Mouse (Mus musculus) cerebellum, adult 9-10 months (tissue): ENCODE measurements around the gene Acss1.

Experiments used
- DNase-seq: peaks from one replicate; pipeline ENCODE4 v3.0.0; 2022

Acss1 gene

DNA sequence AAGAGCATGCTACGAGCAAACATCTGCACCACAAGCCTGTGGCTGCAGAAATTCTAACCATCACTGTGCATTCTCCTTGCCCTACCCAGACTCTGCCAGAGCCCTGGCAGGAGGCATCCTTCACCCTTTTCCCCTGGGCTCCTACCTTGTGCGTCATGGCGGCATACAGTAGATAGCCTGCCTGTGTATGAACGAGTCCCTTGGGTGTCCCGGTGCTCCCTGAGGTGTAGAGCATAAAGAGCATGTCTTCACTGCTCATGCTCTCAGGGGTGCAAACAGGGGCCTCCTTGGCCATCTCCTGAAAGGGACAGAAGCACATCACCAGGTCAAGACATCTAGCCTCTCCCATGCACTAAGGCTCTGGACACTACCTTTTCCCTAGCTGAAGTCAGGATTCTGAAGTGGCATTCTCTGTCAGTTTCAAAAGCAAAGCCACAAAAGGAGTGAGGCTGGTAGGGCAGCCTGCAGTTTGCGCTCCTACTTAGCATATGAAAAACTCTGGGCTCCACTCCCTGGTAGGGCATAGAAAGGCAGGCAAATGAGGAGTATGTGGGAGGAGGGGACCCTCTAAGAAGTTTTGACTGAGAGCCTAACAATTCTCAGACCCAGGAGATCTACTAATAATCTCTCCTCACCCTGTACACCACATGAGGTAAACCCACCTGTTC is 30.5 kb downstream of the Acss1 start:
- no peak for DNase-seq

DNA sequence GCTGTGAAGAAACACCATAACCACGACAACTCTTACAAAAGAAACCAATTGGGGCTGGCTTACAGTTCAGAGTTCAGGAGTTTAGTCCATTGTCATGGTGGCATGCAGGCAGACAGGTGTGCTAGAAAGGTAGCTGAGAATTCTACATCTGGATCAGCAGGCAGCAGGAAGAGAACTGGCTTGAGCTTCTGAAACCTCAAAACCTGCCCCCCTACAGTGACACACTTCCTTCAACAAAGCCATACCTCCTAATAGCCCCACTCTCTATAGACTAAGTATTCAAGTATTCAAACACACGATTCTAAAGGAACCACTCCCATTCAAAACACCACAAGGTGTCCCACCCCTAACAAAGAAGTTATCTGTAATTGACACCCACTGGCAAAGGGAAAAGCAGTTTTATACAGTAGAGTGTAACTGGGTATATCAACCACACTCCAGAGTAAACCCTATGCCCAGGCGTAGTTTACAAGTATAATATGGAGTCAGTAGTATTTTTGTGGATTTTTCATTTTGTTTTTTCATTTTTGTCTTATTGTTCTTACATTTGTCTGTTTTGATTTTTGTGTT is 32.3 kb downstream of the Acss1 start:
- DNase-seq, result no peak

DNA sequence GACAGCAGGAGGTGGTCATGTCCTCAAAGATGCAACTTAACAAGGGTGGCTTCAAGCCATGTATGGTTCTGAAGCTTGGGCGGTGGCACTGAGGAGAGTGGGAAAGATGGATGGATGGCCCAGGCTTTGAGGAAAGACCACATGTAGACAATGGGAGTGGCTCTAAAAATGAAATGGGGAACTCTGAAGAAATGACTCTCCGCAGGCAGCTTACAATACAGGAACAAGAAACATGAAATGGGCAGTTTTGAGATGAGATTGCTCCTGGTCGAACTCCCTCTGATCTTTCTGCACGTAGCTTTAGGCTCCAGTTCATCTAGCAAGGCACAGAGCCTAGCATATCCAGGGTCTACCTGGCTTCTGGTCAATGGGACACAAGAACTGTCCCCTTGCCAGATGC is 39.0 kb downstream of the Acss1 start:
- DNase-seq, result no peak

DNA sequence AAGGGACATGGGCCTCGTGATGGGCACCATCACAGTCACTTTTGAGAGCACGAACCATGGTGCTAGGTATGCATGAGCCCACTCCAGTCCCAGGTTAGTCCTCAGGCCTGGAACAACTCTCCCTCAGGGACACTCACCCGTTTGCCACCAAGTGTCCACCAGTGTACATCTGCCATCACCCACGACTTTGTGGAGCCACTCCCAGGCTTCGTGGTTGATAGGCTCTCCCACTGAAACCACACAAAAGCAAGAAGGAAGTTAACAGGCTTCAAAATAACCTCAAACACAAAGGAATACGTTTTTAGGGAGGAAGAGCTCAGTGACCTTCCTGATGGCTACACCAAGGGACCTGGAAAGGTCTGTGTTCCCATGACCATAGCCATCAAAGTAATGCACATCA is 41.2 kb downstream of the Acss1 start:
- DNase-seq, result no peak

DNA sequence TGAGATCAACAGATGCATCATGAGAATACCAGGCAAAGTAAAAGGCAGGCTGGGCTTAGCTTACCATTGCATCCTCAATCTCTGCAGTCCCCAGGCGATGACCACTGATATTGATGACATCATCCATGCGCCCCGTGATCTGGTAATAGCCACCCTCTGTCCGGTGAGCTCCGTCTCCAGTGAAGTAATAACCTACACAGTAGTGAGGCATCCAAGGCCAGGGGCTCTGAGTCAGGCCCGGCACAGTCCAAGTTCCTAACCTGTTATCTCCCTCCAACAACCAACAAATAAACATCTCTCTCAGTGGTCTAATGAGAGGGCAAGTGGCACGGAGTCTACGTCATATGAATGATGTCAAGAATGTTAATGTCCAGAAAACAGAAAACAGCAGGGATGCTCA is 43.4 kb downstream of the Acss1 start:
- no peak for DNase-seq

DNA sequence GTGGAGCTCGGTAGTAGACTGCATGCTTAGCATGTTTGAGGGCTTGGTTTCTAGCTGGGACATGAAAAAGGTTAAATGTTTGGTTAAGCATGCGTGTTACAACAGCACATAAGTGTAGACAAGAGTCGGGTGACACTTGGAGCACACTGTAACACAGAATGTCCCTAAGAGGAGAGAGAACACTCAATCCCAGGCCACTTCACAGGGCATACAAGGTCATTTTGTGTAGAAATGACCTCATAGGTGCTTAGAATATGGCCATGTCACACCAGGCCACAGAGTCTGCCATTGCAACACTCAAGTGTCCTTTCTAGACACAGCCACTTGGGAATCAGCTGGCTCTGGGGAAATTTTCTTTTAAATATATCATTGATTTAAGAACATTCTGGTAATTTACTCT is 44.3 kb downstream of the Acss1 start:
- DNase-seq, result no peak

DNA sequence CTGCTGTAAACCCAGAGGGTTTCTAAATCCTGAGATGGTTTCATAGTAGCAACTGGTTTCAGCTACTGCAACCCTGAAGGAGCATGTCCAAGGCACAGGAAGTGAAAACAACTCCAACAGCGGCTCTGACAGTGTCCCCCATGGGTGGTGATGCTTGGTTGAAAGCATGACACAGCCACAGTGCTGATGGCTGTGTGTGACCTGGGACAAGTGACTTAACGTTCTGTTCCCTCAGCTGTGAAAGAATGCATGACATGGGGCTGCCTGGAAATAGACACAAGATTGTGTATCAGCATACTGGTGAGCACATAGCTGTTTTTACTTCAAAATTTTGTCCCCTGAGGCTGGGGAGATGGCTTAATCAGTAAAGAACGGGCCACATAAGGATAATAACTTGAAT is 46.6 kb downstream of the Acss1 start:
- no peak for DNase-seq

DNA sequence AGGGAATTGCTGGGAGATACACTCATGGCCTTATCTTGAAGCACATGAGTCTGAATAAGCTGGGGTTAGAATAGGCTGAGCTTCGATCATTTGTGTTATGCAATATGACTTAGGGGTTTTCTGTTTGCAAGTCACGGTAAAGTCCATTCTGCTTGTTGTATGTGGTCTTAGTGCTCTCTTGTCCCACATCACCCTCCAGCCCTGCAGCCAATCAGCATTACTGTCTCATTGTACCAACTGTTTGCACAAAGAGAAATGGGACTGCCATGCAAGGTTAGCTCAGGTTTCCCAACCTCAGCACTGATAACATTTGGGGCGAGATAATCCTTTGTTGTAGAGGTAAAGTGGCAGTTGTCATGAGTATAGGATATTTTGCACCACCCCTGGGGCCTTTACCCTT is 58.2 kb downstream of the Acss1 start:
- peak; percentile 5 for DNase-seq

DNA sequence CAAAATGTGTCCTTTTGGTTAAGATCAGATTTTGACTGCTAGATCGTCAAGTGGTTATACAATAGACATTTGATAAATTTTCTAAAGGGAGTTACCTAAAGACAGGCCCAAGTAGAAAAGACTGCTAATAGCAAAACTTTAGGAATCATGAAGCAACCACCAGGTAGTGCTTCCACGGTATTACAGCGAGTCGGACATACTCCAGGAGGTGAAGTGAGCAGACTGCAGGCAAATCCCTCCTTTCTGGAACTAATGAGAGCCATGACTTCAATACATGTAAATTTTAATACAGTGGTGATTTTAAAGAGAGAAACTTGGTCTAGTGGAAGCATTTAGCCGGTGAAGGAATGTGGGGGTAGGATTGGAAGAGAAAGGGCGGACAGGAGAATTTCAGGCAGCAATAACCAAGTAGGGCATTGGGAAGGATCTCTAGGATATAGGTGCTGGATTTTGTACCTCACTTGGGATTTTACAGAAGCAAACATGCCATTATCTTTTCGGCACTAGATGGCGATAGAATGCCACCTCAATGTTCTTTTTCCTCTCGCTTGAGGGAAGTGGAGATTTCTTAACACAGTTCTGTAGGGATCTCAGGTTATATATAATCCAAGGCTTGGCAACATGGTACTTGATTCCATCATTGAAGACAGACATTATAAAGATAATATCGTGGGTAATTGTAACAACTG is 59.3 kb downstream of the Acss1 start:
- peak; percentile 86 for DNase-seq

DNA sequence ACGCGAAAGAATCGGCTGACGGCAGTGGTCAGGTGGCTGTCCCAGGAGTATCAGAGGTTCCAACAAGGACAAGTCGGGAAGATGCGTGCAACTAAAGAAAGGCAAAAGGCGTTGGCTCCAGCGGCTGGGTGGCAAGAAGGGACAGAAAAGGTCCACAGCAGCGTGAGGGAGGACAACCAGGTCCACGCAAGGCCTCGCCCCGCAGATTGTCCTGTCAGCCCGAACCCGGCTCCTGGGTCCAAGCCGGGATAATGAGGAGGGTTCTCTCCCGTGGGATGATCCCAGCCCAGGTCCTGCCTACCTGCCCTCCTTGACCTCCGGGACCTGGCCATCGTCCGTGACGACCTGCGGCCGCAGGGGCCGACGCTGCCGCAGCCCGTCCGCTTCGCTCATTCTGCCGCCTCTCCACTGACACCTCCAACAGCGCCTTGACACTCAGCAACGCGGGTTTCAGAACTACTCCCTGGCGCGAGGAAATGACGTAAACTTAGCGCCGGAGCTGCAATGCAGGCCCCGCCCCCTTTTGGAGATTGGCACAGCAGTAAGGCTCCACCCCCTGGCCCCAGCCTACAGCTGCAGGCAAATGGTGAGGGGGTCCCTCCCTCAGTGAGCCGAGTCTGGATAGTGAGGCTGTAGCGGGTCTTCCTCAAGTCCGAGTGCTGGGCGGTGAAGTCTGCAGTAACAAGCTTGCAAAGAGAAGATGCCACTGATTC is 60.1 kb downstream of the Acss1 start, which contains the start of gene Apmap:
Apmap (minus strand) TSS at position 481 of the 713 bp plus-strand sequence.
- peak; percentile 96 for DNase-seq

DNA sequence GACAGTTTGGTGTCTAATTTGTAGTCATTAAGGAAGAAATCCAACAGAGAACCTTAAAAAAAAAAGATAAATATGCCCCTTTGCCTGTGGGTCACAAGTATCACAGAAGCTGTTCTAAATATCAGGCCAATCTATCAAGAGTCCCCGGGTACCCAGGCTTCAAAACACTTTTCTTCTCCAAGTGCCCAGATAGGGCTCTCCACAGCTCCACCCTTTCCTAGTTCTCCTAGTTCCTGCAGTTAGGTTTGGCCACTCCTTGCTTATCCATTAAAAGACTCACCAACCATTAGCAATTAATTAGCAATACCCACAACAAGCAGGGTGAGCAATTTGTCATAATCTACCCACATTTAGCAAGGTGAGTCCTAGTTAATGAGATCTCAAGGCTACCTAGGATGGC is 61.2 kb downstream of the Acss1 start:
- DNase-seq, result peak; percentile 5

DNA sequence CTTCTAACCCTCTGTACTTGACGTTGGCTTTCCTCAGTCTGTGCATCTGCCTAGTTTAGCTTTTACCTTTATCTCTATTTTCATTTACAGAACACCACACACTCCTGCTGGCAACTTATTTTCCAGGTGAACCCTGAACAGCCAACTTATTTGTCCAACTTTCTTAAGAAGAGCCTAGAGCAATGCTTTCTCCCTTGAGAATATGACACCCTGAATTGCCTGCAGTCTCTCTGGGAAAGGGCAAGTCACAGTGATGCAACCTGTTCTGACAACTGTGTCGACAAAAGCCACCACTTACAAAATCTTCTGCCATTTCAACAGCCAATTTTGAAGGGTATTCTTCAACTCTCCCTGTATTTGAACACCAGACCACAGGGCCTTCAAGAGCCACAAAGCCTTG is 63.5 kb downstream of the Acss1 start:
- no peak for DNase-seq

DNA sequence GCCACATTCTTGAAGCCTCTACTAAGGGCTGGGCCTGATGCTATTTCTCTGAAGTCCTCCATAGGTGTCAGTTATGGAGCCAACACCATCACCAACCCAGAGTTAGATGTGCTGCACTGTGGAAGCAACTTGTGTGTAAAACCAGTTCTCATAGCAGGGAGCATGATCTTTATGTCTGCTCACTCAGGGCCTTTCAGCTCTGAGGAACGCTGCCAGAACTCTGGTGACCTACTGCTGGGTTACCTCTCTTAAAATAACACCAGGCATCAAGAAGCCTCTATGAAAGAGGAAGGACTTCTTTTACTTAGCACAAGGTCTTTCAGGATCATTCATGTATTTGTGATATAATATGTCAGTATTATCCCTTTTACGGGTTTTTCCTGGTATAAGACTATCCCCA is 66.1 kb downstream of the Acss1 start:
- peak; percentile 17 for DNase-seq

DNA sequence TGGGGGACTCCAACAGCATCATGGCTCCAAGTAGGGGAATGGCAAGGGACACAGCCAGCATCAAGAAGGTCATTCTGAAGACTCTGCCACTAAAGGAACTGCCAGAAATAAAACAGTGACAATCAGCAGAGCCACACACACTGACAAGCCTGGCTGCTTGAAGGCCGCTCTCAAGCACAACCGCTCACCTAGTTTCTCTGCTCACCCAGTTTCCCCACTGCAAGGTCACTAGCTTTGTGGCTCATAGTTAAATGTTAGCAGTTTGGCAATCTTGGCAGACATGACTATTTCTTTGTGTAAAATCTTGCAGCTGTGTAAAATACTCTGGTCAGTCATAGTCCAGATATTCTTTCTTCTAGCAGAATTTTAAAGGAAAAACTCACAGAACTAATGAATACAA is 68.0 kb downstream of the Acss1 start:
- no peak for DNase-seq

DNA sequence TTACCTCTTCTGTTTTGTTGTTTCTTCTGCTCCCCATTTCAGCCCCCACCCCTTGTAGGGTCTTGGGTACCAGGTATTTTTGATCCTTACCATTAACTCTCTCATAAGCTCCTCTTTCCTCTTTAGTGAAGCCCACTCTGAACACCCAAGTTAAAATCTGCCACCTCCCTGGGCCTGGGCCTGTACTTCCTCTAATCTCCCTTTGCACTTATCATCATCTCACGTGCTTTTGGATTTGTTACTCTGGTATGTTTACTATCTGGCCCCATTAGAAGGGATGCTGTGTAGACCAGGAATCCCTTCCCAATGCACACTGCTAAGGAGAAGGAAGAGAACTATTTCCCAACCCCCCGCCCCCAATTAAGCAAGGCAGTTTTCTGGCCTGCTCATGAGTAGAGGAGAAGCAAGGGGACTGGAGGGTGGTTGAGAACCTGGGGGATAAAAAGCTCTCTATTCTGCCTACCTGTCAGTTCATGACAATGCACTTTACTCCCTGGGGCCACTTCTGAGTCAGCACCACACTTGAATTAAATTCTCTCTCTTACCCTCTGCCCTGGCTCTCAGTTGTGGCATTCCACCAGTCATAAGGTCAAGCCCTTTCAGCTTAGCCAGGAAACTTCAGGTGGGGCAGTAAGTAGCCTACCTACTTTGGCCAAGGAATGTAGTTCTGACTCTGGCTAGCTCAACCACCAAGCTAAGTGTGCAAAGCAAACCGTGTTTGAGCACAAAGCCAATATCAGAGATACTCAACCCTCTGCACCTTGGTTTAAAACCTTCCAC is 72.7 kb downstream of the Acss1 start:
- DNase-seq, result no peak

DNA sequence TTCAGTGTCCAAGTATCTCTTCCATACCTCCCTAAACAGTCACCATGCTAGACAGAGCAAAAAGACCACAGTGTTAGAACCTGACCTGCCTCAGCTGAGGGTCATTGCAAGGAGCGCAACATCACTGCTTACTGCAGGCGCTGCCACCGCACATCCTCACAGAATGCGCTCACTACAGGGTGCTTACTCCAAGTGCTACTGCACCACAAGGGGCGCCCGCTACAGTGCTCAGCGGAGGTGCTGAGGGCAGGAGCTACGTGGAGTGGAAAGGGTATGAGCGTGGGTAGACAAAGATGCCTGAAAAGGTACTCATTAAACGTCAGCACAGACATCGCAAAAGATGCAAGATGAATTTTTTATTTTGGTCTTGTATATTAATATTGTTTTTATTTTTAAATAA is 79.2 kb downstream of the Acss1 start:
- DNase-seq, result no peak

DNA sequence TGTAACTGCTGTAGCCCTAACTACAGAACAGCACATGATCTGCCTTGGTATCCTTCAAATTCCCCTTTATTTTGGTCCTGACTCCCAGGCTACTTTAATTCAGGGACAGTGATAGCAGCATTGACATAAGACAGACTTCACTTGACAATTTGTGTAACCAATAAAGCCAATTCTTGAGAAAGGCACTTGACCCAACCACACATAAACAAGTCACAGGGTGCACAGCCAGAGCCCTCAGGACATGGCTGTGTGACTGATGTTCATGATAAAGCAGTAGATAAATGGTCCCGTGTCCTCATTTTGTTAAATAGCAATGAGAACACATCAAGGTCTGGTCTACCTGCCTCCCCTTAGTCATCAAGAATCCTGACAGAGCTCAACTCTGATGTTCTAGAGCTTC is 88.7 kb downstream of the Acss1 start:
- no peak for DNase-seq

DNA sequence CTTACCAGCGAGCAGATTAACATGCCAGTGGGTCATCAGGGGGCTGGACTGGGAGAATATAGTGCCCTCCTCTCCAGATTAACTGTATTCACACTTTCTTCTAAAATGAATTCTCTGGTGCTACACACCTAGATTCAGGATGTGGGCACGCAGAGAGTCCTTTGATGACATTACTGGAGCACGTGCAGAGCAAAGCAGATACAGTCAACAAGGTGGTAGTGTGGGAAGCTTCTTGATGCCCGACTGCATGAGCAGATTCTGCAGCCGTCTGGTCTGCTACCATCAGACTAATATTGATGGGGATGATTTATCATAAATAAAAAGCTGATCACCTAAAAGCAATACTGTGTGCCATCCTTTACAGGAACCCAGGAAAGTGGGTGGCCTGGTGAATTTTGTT is 89.7 kb downstream of the Acss1 start:
- no peak for DNase-seq

DNA sequence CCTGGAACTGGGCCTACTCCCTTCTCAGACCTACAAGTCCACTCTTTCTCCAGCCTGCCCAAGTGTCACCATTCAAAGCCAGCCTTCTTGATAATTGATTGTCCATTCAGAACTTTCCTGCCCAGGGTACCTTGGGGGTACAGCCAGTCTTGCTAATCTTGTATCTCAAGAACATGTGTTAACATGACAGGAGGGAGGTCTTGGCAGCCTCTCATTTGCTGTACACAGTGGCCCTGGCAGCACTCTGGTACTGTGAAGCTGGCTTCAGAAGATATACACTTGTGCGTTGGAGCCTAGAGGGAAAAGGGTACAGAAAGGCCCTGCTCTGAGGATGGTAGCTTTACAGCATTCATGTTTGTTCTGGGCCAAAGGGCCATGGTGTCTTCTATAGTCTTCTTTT is 92.0 kb downstream of the Acss1 start:
- DNase-seq, result no peak

DNA sequence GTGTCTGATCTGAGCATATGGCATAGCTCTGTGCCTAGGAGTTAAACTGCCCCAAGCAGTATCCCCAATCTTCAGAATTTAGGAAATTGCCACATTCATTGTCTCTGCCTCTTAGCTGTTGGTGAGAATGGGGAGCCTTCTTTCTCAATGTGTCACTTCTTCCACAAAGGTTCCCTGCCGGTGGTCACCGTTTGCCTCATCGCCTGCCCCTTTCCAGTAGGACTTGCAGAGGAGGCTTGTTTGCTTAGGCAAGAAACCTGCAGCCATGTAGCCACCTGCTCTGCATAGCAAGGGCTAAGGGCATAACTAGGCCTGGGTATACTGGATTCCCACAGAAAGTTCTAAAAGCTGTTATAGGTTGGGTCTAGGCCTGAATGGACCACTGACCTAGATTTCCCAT is 95.8 kb downstream of the Acss1 start:
- DNase-seq, result no peak

DNA sequence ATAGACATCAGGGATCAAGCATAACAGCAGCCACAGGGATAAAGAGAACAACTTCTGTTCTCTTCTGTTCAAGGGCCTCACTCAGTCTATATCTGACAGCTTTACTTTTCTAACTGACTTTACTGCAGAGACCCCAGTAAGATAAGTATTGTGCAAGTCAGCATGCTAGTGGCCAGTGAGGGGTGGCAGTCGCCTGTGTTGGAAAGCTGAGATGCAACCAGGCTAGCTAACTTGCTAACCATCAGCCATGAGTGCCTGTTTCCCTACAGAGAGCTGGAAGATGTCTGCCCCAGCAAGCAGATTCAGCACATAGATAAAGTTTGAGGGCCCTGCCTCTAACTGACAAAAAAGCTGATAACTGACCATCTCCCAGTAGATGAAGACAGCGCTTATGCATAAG is 97.5 kb downstream of the Acss1 start:
- no peak for DNase-seq

DNA sequence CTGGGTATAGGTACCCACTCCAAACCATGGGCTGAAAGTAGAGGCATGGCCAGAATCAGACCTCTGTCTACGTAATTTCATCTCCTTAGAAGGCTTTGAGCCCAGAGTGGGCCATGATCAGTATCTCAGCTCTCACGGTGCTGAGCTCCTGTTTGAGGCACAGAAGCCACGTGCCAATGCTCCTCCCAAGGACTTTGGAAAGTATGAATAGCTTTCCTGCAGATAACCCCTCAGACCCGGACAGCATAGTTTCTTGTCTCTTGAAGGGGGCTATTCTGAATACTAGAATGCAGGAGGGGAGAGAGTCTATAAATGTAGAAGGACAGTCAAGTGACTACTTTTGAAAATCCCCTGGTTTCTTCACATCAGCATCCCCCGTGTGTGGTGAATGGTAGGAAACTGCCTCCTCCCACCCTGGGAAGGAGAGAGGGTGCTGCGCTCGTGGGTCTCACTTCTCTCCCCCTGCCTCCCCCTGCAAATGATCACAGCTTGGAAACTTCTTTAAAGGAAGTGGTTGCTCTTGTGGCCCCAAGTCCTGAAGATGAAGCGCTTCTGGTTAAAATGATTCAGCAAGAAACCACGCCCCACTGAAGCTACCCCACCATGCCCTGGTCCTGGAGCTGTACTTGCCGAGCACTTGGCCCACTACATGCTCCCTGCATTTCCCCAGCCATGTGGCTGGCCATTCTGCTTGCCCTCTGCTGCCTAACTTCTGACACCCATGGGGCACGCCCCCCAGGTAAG is 98.3 kb downstream of the Acss1 start, which contains the start of gene Cst7:
Cst7 (plus strand) TSS at position 569 of the 744 bp plus-strand sequence.
- DNase-seq, result no peak
